In genomic region chr5:131677518-131677917, GRCm38 (mm10) we compare ENCODE assay signal across 13 mouse cellular contexts.
DNase-seq lines count a peak whose midpoint lies in the region; ATAC-seq lines count a peak whose summit lies in the region.
"Had no signal": no experiment of that assay in that cellular context is flagged by ENCODE, and none has a peak within 500 bp of the region (broad histone marks: within the 10 kb centered on the region; RNA-seq: fewer than 3 reads in every experiment).

No protein-coding gene starts in this region.

- DNase-seq in R1 (ENCODE audit: low read depth, low spot score), result peak; percentile 36
- peak; percentile 8 for DNase-seq in ZHBTc4 (ENCODE audit: low read depth, low spot score)
- peak; percentile 50 for DNase-seq in layer of hippocampus, adult 9-10 months (ENCODE audit: low spot score)
- DNase-seq in left cerebral cortex, postnatal 36 days (ENCODE audit: low spot score in 2 of 2), result peak; percentile 46 to 51
- DNase-seq in embryo, embryonic 9.5 days (ENCODE audit: extremely low spot score), result no peak
- no peak for DNase-seq in urinary bladder, postnatal 14 days (ENCODE audit: low spot score)
- DNase-seq: lung, postnatal 14 days; thymus, postnatal 4 days had no signal

- H3K9me3 ChIP-seq in liver, embryonic 12.5 days (replicated peaks), result no peaks in the 10 kb centered on the region
- H3K9me3 ChIP-seq: hindbrain, embryonic 13.5 days; midbrain, embryonic 13.5 days had no signal

- no peak for ATAC-seq in liver, embryonic 12.5 days
- ATAC-seq: midbrain, embryonic 13.5 days had no signal

- H3K4me1 ChIP-seq in liver, embryonic 12.5 days, result no peaks in the 10 kb centered on the region

- H3K4me3 ChIP-seq in liver, embryonic 12.5 days, result no peak overlapping the region
- H3K4me3 ChIP-seq: hindbrain, embryonic 13.5 days; midbrain, embryonic 13.5 days had no signal

- H3K27me3 ChIP-seq in liver, embryonic 12.5 days (replicated peaks), result no peaks in the 10 kb centered on the region
- H3K27me3 ChIP-seq: hindbrain, embryonic 13.5 days; midbrain, embryonic 13.5 days had no signal

- no peak overlapping the region for H3K27ac ChIP-seq in liver, embryonic 12.5 days
- H3K27ac ChIP-seq: hindbrain, embryonic 13.5 days; kidney, postnatal 0 days; midbrain, embryonic 13.5 days had no signal

- no peak overlapping the region for H3K9ac ChIP-seq in liver, embryonic 12.5 days
- H3K9ac ChIP-seq: hindbrain, embryonic 13.5 days; midbrain, embryonic 13.5 days had no signal

- intact Hi-C loops in left cerebral cortex, postnatal 36 days (cut with DNase I), result no loop called here

- 75% methylated on average over 5 of the region's 5 CpGs for WGBS in liver, embryonic 12.5 days (ENCODE audit: insufficient replicate concordance)

- H3K4me2 ChIP-seq in liver, embryonic 12.5 days, result no peak overlapping the region
- H3K4me2 ChIP-seq: heart, embryonic 11.5 days; hindbrain, embryonic 13.5 days; midbrain, embryonic 13.5 days had no signal

- H3K36me3 ChIP-seq in liver, embryonic 12.5 days, result no peaks in the 10 kb centered on the region
- H3K36me3 ChIP-seq: hindbrain, embryonic 13.5 days; midbrain, embryonic 13.5 days had no signal

Comparison
In these comparisons a context has a peak if more than half of its experiments do, and no peak if none do; other contexts are left out.
1. DNase-seq: peak in R1 (single experiment), ZHBTc4 (single experiment), layer of hippocampus, adult 9-10 months (single experiment) and left cerebral cortex, postnatal 36 days (2 of 2); none in embryo, embryonic 9.5 days (single experiment) and urinary bladder, postnatal 14 days (single experiment).